ENCODE assay signal across 22 mouse cellular contexts in the genomic region with DNA sequence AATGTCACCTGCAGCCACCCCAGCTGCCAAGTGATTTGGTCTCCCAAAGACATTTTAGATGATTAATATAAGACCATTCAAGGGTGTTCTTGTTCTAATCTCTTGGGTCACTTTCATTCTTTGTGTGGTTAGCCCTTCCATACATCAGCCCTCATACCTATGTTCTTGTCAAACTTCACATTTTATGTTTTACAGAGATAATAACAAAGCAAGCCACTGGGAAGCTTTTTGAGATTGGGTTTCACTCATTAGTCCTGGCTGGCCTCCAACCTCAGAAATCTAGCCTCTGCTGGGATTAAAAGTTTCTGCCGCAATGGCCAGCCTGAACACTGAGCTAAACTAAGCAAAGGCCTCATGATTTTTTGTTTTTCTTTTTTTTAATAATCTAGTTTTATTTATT.
"Had no signal": no experiment of that assay in that cellular context is flagged by ENCODE, and none has a peak within 500 bp of the region (broad histone marks: within the 10 kb centered on the region; RNA-seq: fewer than 3 reads in every experiment).

No protein-coding gene starts in this region.

- H3K27ac ChIP-seq: liver, embryonic 12.5 days; liver, embryonic 15.5 days; lung, embryonic 15.5 days; neural tube, embryonic 12.5 days; stomach, postnatal 0 days had no signal

- DNase-seq: kidney, adult 11 months; kidney, adult 8-10 months; kidney, postnatal 25 days; layer of hippocampus, adult 9-11 months; liver; lung, adult 18-20 months; lung, postnatal 10 days; lung, postnatal 36 days; right cerebral cortex, adult 18-20 months; right cerebral cortex, postnatal 14 days; right cerebral cortex, postnatal 4 days; thymus, adult 2 months; thymus, postnatal 14 days; thymus, postnatal 4 days had no signal

- H3K27me3 ChIP-seq: liver, embryonic 12.5 days; liver, embryonic 15.5 days; lung, embryonic 15.5 days; megakaryocyte, embryonic 14.5 days; neural tube, embryonic 12.5 days; neural tube, embryonic 15.5 days had no signal

- H3K4me3 ChIP-seq: layer of hippocampus, adult 2 months; liver, embryonic 12.5 days; liver, embryonic 15.5 days; lung, embryonic 15.5 days; megakaryocyte, embryonic 14.5 days; neural tube, embryonic 12.5 days; neural tube, embryonic 15.5 days had no signal

- H3K4me2 ChIP-seq: liver, embryonic 12.5 days; liver, embryonic 15.5 days; lung, embryonic 15.5 days; neural tube, embryonic 12.5 days; neural tube, embryonic 15.5 days had no signal

- H3K9me3 ChIP-seq: liver, embryonic 12.5 days; liver, embryonic 15.5 days; lung, embryonic 15.5 days; megakaryocyte, embryonic 14.5 days; neural tube, embryonic 12.5 days; neural tube, embryonic 15.5 days had no signal

- ATAC-seq: liver, embryonic 12.5 days had no signal

- H3K9ac ChIP-seq: liver, embryonic 12.5 days; liver, embryonic 15.5 days; lung, embryonic 15.5 days; neural tube, embryonic 12.5 days; neural tube, embryonic 15.5 days had no signal
